ENCODE assay signal across 20 mouse cellular contexts in genomic region chr13:95393242-95393641, GRCm38 (mm10). TPM values are rescaled to one million over a fixed set of nuclear protein-coding genes. Genes with fewer than 3 reads are reported as not detected.
"Had no signal": no experiment of that assay in that cellular context is flagged by ENCODE, and none has a peak within 500 bp of the region (broad histone marks: within the 10 kb centered on the region; RNA-seq: fewer than 3 reads in every experiment).

No protein-coding gene starts in this region.

- H3K9me3 ChIP-seq: intestine, embryonic 15.5 days; stomach, embryonic 15.5 days had no signal

- H3K4me2 ChIP-seq: intestine, embryonic 15.5 days; kidney, embryonic 15.5 days; liver, embryonic 13.5 days; midbrain, embryonic 13.5 days; neural tube, embryonic 13.5 days; stomach, embryonic 15.5 days had no signal

- H3K27ac ChIP-seq: intestine, embryonic 15.5 days; kidney, embryonic 15.5 days; liver, embryonic 13.5 days; macrophage; midbrain, embryonic 13.5 days; neural tube, embryonic 13.5 days; stomach, embryonic 15.5 days had no signal

- H3K9ac ChIP-seq: intestine, embryonic 15.5 days; kidney, embryonic 15.5 days; liver, embryonic 13.5 days; midbrain, embryonic 13.5 days; neural tube, embryonic 13.5 days; stomach, embryonic 15.5 days had no signal

- H3K4me3 ChIP-seq: intestine, embryonic 15.5 days; kidney, embryonic 15.5 days; liver, embryonic 13.5 days; midbrain, embryonic 13.5 days; neural tube, embryonic 13.5 days; stomach, embryonic 15.5 days had no signal

- DNase-seq: kidney, adult 11 months; kidney, adult 8-10 months; kidney, postnatal 10 days; kidney, postnatal 36 days; liver, embryonic 13.5 days; lung, adult 2 months; lung, postnatal 14 days; retina, postnatal 1 day; right cerebral cortex, postnatal 25 days; spleen, adult 18-20 months had no signal

- ATAC-seq: intestine, embryonic 15.5 days; midbrain, embryonic 13.5 days; midbrain, embryonic 16.5 days had no signal

- H3K4me1 ChIP-seq: intestine, embryonic 15.5 days; midbrain, embryonic 13.5 days; neural tube, embryonic 13.5 days; stomach, embryonic 15.5 days had no signal

- H3K36me3 ChIP-seq: intestine, embryonic 15.5 days; kidney, embryonic 15.5 days; liver, embryonic 13.5 days; midbrain, embryonic 13.5 days; neural tube, embryonic 13.5 days; stomach, embryonic 15.5 days had no signal

- H3K27me3 ChIP-seq: intestine, embryonic 15.5 days; kidney, embryonic 15.5 days; liver, embryonic 13.5 days; midbrain, embryonic 13.5 days; neural tube, embryonic 13.5 days; stomach, embryonic 15.5 days had no signal

RNA-seq across cellular contexts. Expression of gene Crhbp, which starts 51.5 kb away (rescaled TPM):
- total RNA-seq: liver, adult 2 months; megakaryocyte, adult 5-6 weeks; neutrophil, adult 5-6 weeks had no signal
- polyA plus RNA-seq: liver, adult 2 months; liver, embryonic 13.5 days; lung, adult 2 months; macrophage had no signal
